21 mouse cellular contexts compared by ENCODE assay signal in genomic region chr16:43534103-43534502, GRCm38 (mm10).
DNase-seq lines count a peak whose midpoint lies in the region; ATAC-seq and TF ChIP-seq lines count a peak whose summit lies in the region.
"Had no signal": no experiment of that assay in that cellular context is flagged by ENCODE, and none has a peak within 500 bp of the region (broad histone marks: within the 10 kb centered on the region; RNA-seq: fewer than 3 reads in every experiment).

No protein-coding gene starts in this region.

- no peak overlapping the region for H3K9ac ChIP-seq in forebrain, embryonic 16.5 days (replicated peaks; ENCODE audit: low read depth, low read length)
- H3K9ac ChIP-seq: embryonic facial prominence, embryonic 13.5 days; hindbrain, embryonic 15.5 days; kidney, embryonic 15.5 days; limb, embryonic 15.5 days; liver, postnatal 0 days; neural tube, embryonic 13.5 days had no signal

- DNase-seq in gastrocnemius, adult 18-20 months (ENCODE audit: low spot score), result peak; percentile 48
- DNase-seq in gastrocnemius, postnatal 25 days, result no peak
- DNase-seq in left cerebral cortex, adult 2 months (ENCODE audit: extremely low spot score in 1 of 2, low spot score in 2 of 2), result no peak
- no peak for DNase-seq in left cerebral cortex, postnatal 4 days
- peak; percentile 54 for DNase-seq in adipocyte (ENCODE audit: low spot score)
- no peak for DNase-seq in adrenal gland, postnatal 4 days (ENCODE audit: low spot score in 2 of 2)
- DNase-seq: cerebellum, adult 9-10 months; heart, postnatal 10 days; kidney, postnatal 4 days; liver, postnatal 0 days; right cerebral cortex, postnatal 25 days had no signal

- H3K4me1 ChIP-seq in forebrain, embryonic 16.5 days (replicated peaks; ENCODE audit: control insufficient read depth, insufficient read depth, low read length), result peaks cover 26% of the 10 kb centered on the region
- H3K4me1 ChIP-seq: embryonic facial prominence, embryonic 13.5 days; limb, embryonic 15.5 days; megakaryocyte, embryonic 14.5 days had no signal

- H3K4me2 ChIP-seq in forebrain, embryonic 16.5 days (ENCODE audit: low read length), result no peak overlapping the region
- H3K4me2 ChIP-seq: embryonic facial prominence, embryonic 13.5 days; heart, embryonic 11.5 days; hindbrain, embryonic 15.5 days; kidney, embryonic 15.5 days; limb, embryonic 15.5 days; neural tube, embryonic 13.5 days had no signal

- H3K27me3 ChIP-seq in forebrain, embryonic 16.5 days (replicated peaks; ENCODE audit: control insufficient read depth, insufficient read depth, low read length), result no peaks in the 10 kb centered on the region
- H3K27me3 ChIP-seq: embryonic facial prominence, embryonic 13.5 days; hindbrain, embryonic 15.5 days; kidney, embryonic 15.5 days; limb, embryonic 15.5 days; megakaryocyte, embryonic 14.5 days; neural tube, embryonic 13.5 days had no signal

- no peak for TF ChIP-seq CTCF in left cerebral cortex, adult 2 months (IDR thresholded peaks at IDR 0.05)

- no peak overlapping the region for H3K4me3 ChIP-seq in left cerebral cortex, adult 2 months
- no peak overlapping the region for H3K4me3 ChIP-seq in forebrain, embryonic 16.5 days (replicated peaks; ENCODE audit: low read length)
- H3K4me3 ChIP-seq: embryonic facial prominence, embryonic 13.5 days; hindbrain, embryonic 15.5 days; kidney, embryonic 15.5 days; limb, embryonic 15.5 days; megakaryocyte, embryonic 14.5 days; neural tube, embryonic 13.5 days had no signal

- H3K27ac ChIP-seq in left cerebral cortex, adult 2 months, result peak overlapping the region; percentile 42; the same call in 1 of the 2 replicates
- peak overlapping the region; percentile 68 for H3K27ac ChIP-seq in forebrain, embryonic 16.5 days (ENCODE audit: low read length)
- H3K27ac ChIP-seq: embryonic facial prominence, embryonic 13.5 days; kidney, embryonic 15.5 days; limb, embryonic 15.5 days; neural tube, embryonic 13.5 days had no signal

- WGBS in forebrain, embryonic 16.5 days, result 29% methylated on average over 3 of the region's 3 CpGs

- no peaks in the 10 kb centered on the region for H3K9me3 ChIP-seq in forebrain, embryonic 16.5 days (ENCODE audit: control insufficient read depth, low read length)
- H3K9me3 ChIP-seq: embryonic facial prominence, embryonic 13.5 days; hindbrain, embryonic 15.5 days; kidney, embryonic 15.5 days; limb, embryonic 15.5 days; megakaryocyte, embryonic 14.5 days; neural tube, embryonic 13.5 days had no signal

- peak; percentile 85 for ATAC-seq in forebrain, embryonic 16.5 days
- ATAC-seq in inflammation-experienced regulatory T-cells, adult 6 months, result no peak
- ATAC-seq: intestine, postnatal 0 days; liver, postnatal 0 days had no signal

- no peaks in the 10 kb centered on the region for H3K36me3 ChIP-seq in forebrain, embryonic 16.5 days (ENCODE audit: control insufficient read depth, insufficient read depth)
- H3K36me3 ChIP-seq: embryonic facial prominence, embryonic 13.5 days; hindbrain, embryonic 15.5 days; kidney, embryonic 15.5 days; limb, embryonic 15.5 days; neural tube, embryonic 13.5 days had no signal

- intact Hi-C loops in left cerebral cortex, adult 2 months (cut with DNase I), result no loop called here
- intact Hi-C loops in left cerebral cortex, postnatal 4 days (cut with DNase I), result no loop called here

Comparison
In these comparisons a context has a peak if more than half of its experiments do, and no peak if none do; other contexts are left out.
1. DNase-seq: peak in gastrocnemius, adult 18-20 months (single experiment) and adipocyte (single experiment); none in gastrocnemius, postnatal 25 days (single experiment), left cerebral cortex, adult 2 months (0 of 2), left cerebral cortex, postnatal 4 days (single experiment) and adrenal gland, postnatal 4 days (0 of 2).